Mouse (Mus musculus): Measurements from ENCODE around the gene Serpinf1. TPM values are rescaled to one million over a fixed set of nuclear protein-coding genes. Genes with fewer than 3 reads are reported as not detected.
"Not testable (repeated sequence)": the region's sequence is repeated elsewhere in the genome, so short reads cannot be mapped to it uniquely, and the experiment has no call there.

The Serpinf1 gene
- polyA plus RNA-seq, 1 experiment from 2014 or later = 237 TPM

GRCm38 (mm10) chr11:75399411-75399841, 23.1 kb downstream of the Serpinf1 start:
- 86% methylated on average over 11 of the region's 11 CpGs for WGBS
- Histone ChIP-seq H3K27ac (no peak overlapping the region), H3K4me2 (replicated peaks) (no peak overlapping the region), H3K4me1 (no peaks in the 10 kb centered on the region), H3K9ac (no peak overlapping the region), H3K4me3 (no peak overlapping the region), H3K36me3 (peaks cover 10% of the 10 kb centered on the region), H3K27me3 (no peaks in the 10 kb centered on the region), H3K9me3 (no peaks in the 10 kb centered on the region)
- no peak for ATAC-seq (ENCODE audit: insufficient number of reproducible peaks, insufficient read depth, low FRiP score, low TSS enrichment)

- no peak for ATAC-seq (ENCODE audit: insufficient number of reproducible peaks, insufficient read depth, low FRiP score, low TSS enrichment)
- WGBS = 78% methylated on average over 7 of the region's 7 CpGs
- H3K4me1 ChIP-seq = no peaks in the 10 kb centered on the region
- no peak overlapping the region for H3K4me3 ChIP-seq
- H3K9me3 ChIP-seq = no peaks in the 10 kb centered on the region
- H3K4me2 ChIP-seq (replicated peaks) = no peak overlapping the region
- H3K36me3 ChIP-seq = peaks cover 10% of the 10 kb centered on the region
- no peaks in the 10 kb centered on the region for H3K27me3 ChIP-seq
- no peak overlapping the region for H3K27ac ChIP-seq
- H3K9ac ChIP-seq = no peak overlapping the region
Observed at GRCm38 (mm10) chr11:75397452-75397851, 25.0 kb downstream of the Serpinf1 start.

GRCm38 (mm10) chr11:75395611-75396010, 26.9 kb downstream of the Serpinf1 start:
- Histone ChIP-seq H3K4me3 (no peak overlapping the region), H3K27ac (no peak overlapping the region), H3K9me3 (no peaks in the 10 kb centered on the region), H3K4me1 (no peaks in the 10 kb centered on the region), H3K36me3 (peaks cover 5% of the 10 kb centered on the region), H3K4me2 (replicated peaks) (no peak overlapping the region), H3K9ac (no peak overlapping the region), H3K27me3 (no peaks in the 10 kb centered on the region)
- no peak for ATAC-seq (ENCODE audit: insufficient number of reproducible peaks, insufficient read depth, low FRiP score, low TSS enrichment)
- 70% methylated on average over 1 of the region's 1 CpGs for WGBS

- not testable (repeated sequence) for ATAC-seq (ENCODE audit: insufficient number of reproducible peaks, insufficient read depth, low FRiP score, low TSS enrichment); H3K9ac ChIP-seq; H3K4me3 ChIP-seq; H3K9me3 ChIP-seq; H3K27me3 ChIP-seq; H3K4me2 ChIP-seq (replicated peaks); H3K27ac ChIP-seq; H3K4me1 ChIP-seq; H3K36me3 ChIP-seq
- WGBS = 66% methylated on average over 3 of the region's 3 CpGs
Observed at GRCm38 (mm10) chr11:75383529-75383928, 39.0 kb downstream of the Serpinf1 start.

GRCm38 (mm10) chr11:75378786-75379185, 43.7 kb downstream of the Serpinf1 start:
- not testable (repeated sequence) for H3K4me1 ChIP-seq; H3K27me3 ChIP-seq; H3K9me3 ChIP-seq; H3K36me3 ChIP-seq; H3K4me2 ChIP-seq (replicated peaks); ATAC-seq (ENCODE audit: insufficient number of reproducible peaks, insufficient read depth, low FRiP score, low TSS enrichment); H3K27ac ChIP-seq; H3K9ac ChIP-seq; H3K4me3 ChIP-seq
- WGBS = 91% methylated on average over 2 of the region's 2 CpGs

- WGBS = 85% methylated on average over 1 of the region's 1 CpGs
- no peak overlapping the region for H3K9ac ChIP-seq
- H3K27ac ChIP-seq = no peak overlapping the region
- no peaks in the 10 kb centered on the region for H3K4me1 ChIP-seq
- H3K9me3 ChIP-seq = no peaks in the 10 kb centered on the region
- no peak overlapping the region for H3K4me2 ChIP-seq (replicated peaks)
- ATAC-seq (ENCODE audit: insufficient number of reproducible peaks, insufficient read depth, low FRiP score, low TSS enrichment) = no peak
- H3K4me3 ChIP-seq = no peak overlapping the region
- no peaks in the 10 kb centered on the region for H3K27me3 ChIP-seq
- no peaks in the 10 kb centered on the region for H3K36me3 ChIP-seq
Observed at GRCm38 (mm10) chr11:75377125-75377524, 45.4 kb downstream of the Serpinf1 start.

MicroRNA genes within 50 kb of the gene (microRNA counts, 519-probe panel; counts per million panel counts)
- microRNA mmu-miR-22 = 5,217 counts per million, percentile 88 among the panel's probes with 10 or more counts

Small RNA genes lying within 50 kb of the gene (microRNA-seq; reads per million reads assigned to microRNA genes)
- gene Mir22 = 3,011 reads per million, percentile 85 among the genes with 10 or more reads in this experiment

Other genes with a start within 250 kb of the Serpinf1 start
- gene Ovca2, start 243.9 kb downstream of the Serpinf1 start, polyA plus RNA-seq (2016; fragmentation: Nextera tagmentation; extraction: Ambion mirVana) = 30.0 and 31.5 TPM in 2 replicates
- 22.6 and 23.3 TPM in 2 replicates for gene Dph1, start 231.5 kb downstream of the Serpinf1 start, polyA plus RNA-seq (2016; fragmentation: Nextera tagmentation; extraction: Ambion mirVana)
- 5.1 and 5.7 TPM in 2 replicates for gene Rtn4rl1, start 228.9 kb downstream of the Serpinf1 start, polyA plus RNA-seq (2016; fragmentation: Nextera tagmentation; extraction: Ambion mirVana)
- 138 and 143 TPM in 2 replicates for gene Rpa1, start 74.4 kb downstream of the Serpinf1 start, polyA plus RNA-seq (2016; fragmentation: Nextera tagmentation; extraction: Ambion mirVana)
- gene Smyd4, start 74.3 kb downstream of the Serpinf1 start, polyA plus RNA-seq (2016; fragmentation: Nextera tagmentation; extraction: Ambion mirVana) = 18.5 and 21.4 TPM in 2 replicates
- gene Serpinf2, start 16.9 kb upstream of the Serpinf1 start, polyA plus RNA-seq (2016; fragmentation: Nextera tagmentation; extraction: Ambion mirVana) = 0.08 and 0.14 TPM in 2 replicates
- 7.0 and 7.1 TPM in 2 replicates for gene Wdr81, start 32.0 kb upstream of the Serpinf1 start, polyA plus RNA-seq (2016; fragmentation: Nextera tagmentation; extraction: Ambion mirVana)
- gene Tlcd2, start 39.0 kb upstream of the Serpinf1 start, polyA plus RNA-seq (2016; fragmentation: Nextera tagmentation; extraction: Ambion mirVana) = 26.6 and 28.7 TPM in 2 replicates
- 74.2 and 76.5 TPM in 2 replicates for gene Prpf8, start 64.1 kb upstream of the Serpinf1 start, polyA plus RNA-seq (2016; fragmentation: Nextera tagmentation; extraction: Ambion mirVana)
- gene Rilp, start 87.4 kb upstream of the Serpinf1 start, polyA plus RNA-seq (2016; fragmentation: Nextera tagmentation; extraction: Ambion mirVana) = 0.31 and 0.75 TPM in 2 replicates
- 6.5 and 7.0 TPM in 2 replicates for gene Scarf1, start 90.8 kb upstream of the Serpinf1 start, polyA plus RNA-seq (2016; fragmentation: Nextera tagmentation; extraction: Ambion mirVana)
- gene Slc43a2, start 109.0 kb upstream of the Serpinf1 start, polyA plus RNA-seq (2016; fragmentation: Nextera tagmentation; extraction: Ambion mirVana) = 6.3 and 7.4 TPM in 2 replicates
- 96.0 TPM in 2 replicates for gene Pitpna, start 165.4 kb upstream of the Serpinf1 start, polyA plus RNA-seq (2016; fragmentation: Nextera tagmentation; extraction: Ambion mirVana)
- 19.8 and 20.8 TPM in 2 replicates for gene Inpp5k, start 208.3 kb upstream of the Serpinf1 start, polyA plus RNA-seq (2016; fragmentation: Nextera tagmentation; extraction: Ambion mirVana)
- gene Myo1c, start 227.8 kb upstream of the Serpinf1 start, polyA plus RNA-seq (2016; fragmentation: Nextera tagmentation; extraction: Ambion mirVana) = 28.0 and 31.0 TPM in 2 replicates

All from embryonic facial prominence, embryonic 12.5 days (tissue).